Comparison of ENCODE assay signal across 9 mouse cellular contexts in genomic region chr10:10688907-10689667, GRCm38 (mm10). TPM values are rescaled to one million over a fixed set of nuclear protein-coding genes. Genes with fewer than 3 reads are reported as not detected.
DNase-seq lines count a peak whose midpoint lies in the region; ATAC-seq lines count a peak whose summit lies in the region.
"Had no signal": no experiment of that assay in that cellular context is flagged by ENCODE, and none has a peak within 500 bp of the region (broad histone marks: within the 10 kb centered on the region; RNA-seq: fewer than 3 reads in every experiment).

No protein-coding gene starts in this region.

- no peaks in the 10 kb centered on the region for H3K9me3 ChIP-seq in heart, embryonic 14.5 days (ENCODE audit: control insufficient read depth, low read length)
- no peaks in the 10 kb centered on the region for H3K9me3 ChIP-seq in forebrain, embryonic 11.5 days (ENCODE audit: control insufficient read depth, low read length)
- H3K9me3 ChIP-seq in midbrain, embryonic 13.5 days: no peaks in the 10 kb centered on the region

- WGBS in heart, embryonic 14.5 days: 2% methylated on average over 35 of the region's 35 CpGs
- WGBS in forebrain, embryonic 11.5 days: 3% methylated on average over 35 of the region's 35 CpGs
- 1% methylated on average over 35 of the region's 35 CpGs for WGBS in midbrain, embryonic 13.5 days

- intact Hi-C loops in heart, postnatal 25 days (cut with DNase I): no loop called here

- no peak for ATAC-seq in heart, embryonic 14.5 days (ENCODE audit: insufficient number of reproducible peaks, insufficient read depth, low FRiP score, low read depth)
- peak; percentile 77 for ATAC-seq in forebrain, embryonic 11.5 days (replicated peaks; ENCODE audit: low FRiP score)
- peak; percentile 86 for ATAC-seq in midbrain, embryonic 13.5 days

- peak overlapping the region; percentile 60 for H3K9ac ChIP-seq in heart, embryonic 14.5 days (ENCODE audit: low read length)
- H3K9ac ChIP-seq in forebrain, embryonic 11.5 days (ENCODE audit: low read length): peak overlapping the region; percentile 53
- H3K9ac ChIP-seq in midbrain, embryonic 13.5 days (replicated peaks): peak overlapping the region; percentile 71

- H3K4me3 ChIP-seq in heart, embryonic 14.5 days (ENCODE audit: control insufficient read depth in 1 of 2, insufficient read depth in 1 of 2, low read depth in 1 of 2, low read length in 2 of 2): peak overlapping the region; percentile 48 to 50
- H3K4me3 ChIP-seq in forebrain, embryonic 11.5 days (ENCODE audit: low read depth, low read length): peak overlapping the region; percentile 40
- H3K4me3 ChIP-seq in midbrain, embryonic 13.5 days (replicated peaks): peak overlapping the region; percentile 57

- peak overlapping the region; percentile 95 for H3K4me2 ChIP-seq in heart, embryonic 14.5 days (ENCODE audit: low read length)
- H3K4me2 ChIP-seq in forebrain, embryonic 11.5 days (ENCODE audit: low read depth, low read length, severe bottlenecking): peak overlapping the region; percentile 91
- H3K4me2 ChIP-seq in midbrain, embryonic 13.5 days (replicated peaks): peak overlapping the region; percentile 97

- DNase-seq in heart, postnatal 25 days (ENCODE audit: low spot score): no peak
- DNase-seq in R1 (ENCODE audit: low read depth, low spot score): peak; percentile 17
- peak; percentile 66 for DNase-seq in forebrain, embryonic 11.5 days (ENCODE audit: low spot score)
- DNase-seq in layer of hippocampus, adult 9-11 months: peak; percentile 62
- no peak for DNase-seq in thymus, postnatal 25 days
- no peak for DNase-seq in frontal cortex, postnatal 10 days (ENCODE audit: low spot score in 2 of 2)

- H3K36me3 ChIP-seq in heart, embryonic 14.5 days (ENCODE audit: control insufficient read depth, insufficient read depth, low read length): no peaks in the 10 kb centered on the region
- H3K36me3 ChIP-seq in forebrain, embryonic 11.5 days (ENCODE audit: control insufficient read depth, insufficient read depth, low read length): no peaks in the 10 kb centered on the region
- H3K36me3 ChIP-seq in midbrain, embryonic 13.5 days: no peaks in the 10 kb centered on the region

- H3K27me3 ChIP-seq in heart, embryonic 14.5 days (ENCODE audit: control insufficient read depth, insufficient read depth, low read length): peaks cover 9% of the 10 kb centered on the region; the same call in 1 of the 2 replicates
- no peaks in the 10 kb centered on the region for H3K27me3 ChIP-seq in forebrain, embryonic 11.5 days (ENCODE audit: control insufficient read depth, insufficient read depth, low read length)
- H3K27me3 ChIP-seq in midbrain, embryonic 13.5 days: peaks cover 2% of the 10 kb centered on the region; the same call in 1 of the 2 replicates

- H3K4me1 ChIP-seq in heart, embryonic 14.5 days (ENCODE audit: control insufficient read depth in 2 of 2, insufficient read depth in 2 of 2, low read length in 2 of 2): peaks cover 0 to 5% of the 10 kb centered on the region in 2 experiments; a peak in 1 of 4 replicates
- 0 out of 2 replicates have a peak, but pooled peaks cover 2% of the 10 kb centered on the region for H3K4me1 ChIP-seq in forebrain, embryonic 11.5 days (replicated peaks; ENCODE audit: control insufficient read depth, insufficient read depth, low read length)
- H3K4me1 ChIP-seq in midbrain, embryonic 13.5 days (replicated peaks): peaks cover 14% of the 10 kb centered on the region

- no peak overlapping the region for H3K27ac ChIP-seq in heart, embryonic 14.5 days (replicated peaks in 1 of 2; ENCODE audit: control insufficient read depth in 1 of 2, insufficient read depth in 1 of 2, low read depth in 2 of 2, low read length in 2 of 2)
- H3K27ac ChIP-seq in forebrain, embryonic 11.5 days (ENCODE audit: low read depth, low read length): no peak overlapping the region
- H3K27ac ChIP-seq in midbrain, embryonic 13.5 days: no peak overlapping the region
- H3K27ac ChIP-seq: macrophage had no signal

RNA-seq across cellular contexts. Expression of gene Gm10944, which starts 7.9 kb away (rescaled TPM):
- not detected in 2 replicates for polyA plus RNA-seq in heart, embryonic 14.5 days (2014; fragmentation: Nextera tagmentation; extraction: Ambion mirVana)
- total RNA-seq in heart, postnatal 25 days (2021): not detected
- not detected in 2 replicates for polyA plus RNA-seq in forebrain, embryonic 11.5 days (2014; fragmentation: Nextera tagmentation; extraction: Ambion mirVana)
- polyA plus RNA-seq in midbrain, embryonic 13.5 days (2015; fragmentation: Nextera tagmentation; extraction: Ambion mirVana): not detected in 2 replicates
- polyA plus RNA-seq: macrophage had no signal

Comparison
In these comparisons a context has a peak if more than half of its experiments do, and no peak if none do; other contexts are left out.
1. DNase-seq: peak in R1 (single experiment), forebrain, embryonic 11.5 days (single experiment) and layer of hippocampus, adult 9-11 months (single experiment); none in heart, postnatal 25 days (single experiment), thymus, postnatal 25 days (single experiment) and frontal cortex, postnatal 10 days (0 of 2).
2. Peak in every context shown above with its lines, with median percentiles within 50 percentile points of each other: H3K4me2 ChIP-seq, H3K4me3 ChIP-seq and H3K9ac ChIP-seq.